Comparison of ENCODE assay signal across 18 mouse cellular contexts in the genomic region with DNA sequence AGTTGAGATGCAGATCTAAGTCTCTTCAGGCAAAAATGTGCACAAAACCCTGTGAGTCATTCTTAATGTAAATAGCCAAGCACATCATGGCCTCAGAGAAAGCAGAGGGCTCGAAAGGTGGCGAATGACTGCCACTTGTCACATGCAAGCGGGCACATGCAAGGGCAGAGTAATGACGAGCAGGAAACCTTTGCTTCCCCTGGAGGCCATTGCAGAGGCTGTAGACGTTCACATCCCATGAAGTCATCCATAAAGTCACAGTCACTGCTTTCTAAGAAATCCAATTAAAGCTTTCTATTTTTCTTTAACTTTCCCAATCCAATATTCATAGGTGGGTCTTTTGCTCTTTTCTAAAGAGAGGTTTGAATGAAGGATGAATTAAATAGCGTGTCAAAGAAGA.
DNase-seq lines count a peak whose midpoint lies in the region; ATAC-seq and TF ChIP-seq lines count a peak whose summit lies in the region.
"Had no signal": no experiment of that assay in that cellular context is flagged by ENCODE, and none has a peak within 500 bp of the region (broad histone marks: within the 10 kb centered on the region; RNA-seq: fewer than 3 reads in every experiment).

No protein-coding gene starts in this region.

- peak overlapping the region; percentile 29; the same call in 1 of the 2 replicates for H3K27ac ChIP-seq in layer of hippocampus, adult 2 months
- H3K27ac ChIP-seq in forebrain, embryonic 16.5 days (ENCODE audit: low read length): peak overlapping the region; percentile 91
- H3K27ac ChIP-seq in hindbrain, embryonic 15.5 days (replicated peaks): peak overlapping the region; percentile 72
- peak overlapping the region; percentile 73 for H3K27ac ChIP-seq in midbrain, embryonic 16.5 days (ENCODE audit: low read length)
- no peak overlapping the region for H3K27ac ChIP-seq in limb, embryonic 10.5 days
- H3K27ac ChIP-seq: embryonic facial prominence, embryonic 10.5 days had no signal

- 0 out of 2 replicates have a peak, but pooled peaks have one; percentile 1 for ATAC-seq in forebrain, embryonic 16.5 days
- ATAC-seq in hindbrain, embryonic 15.5 days (ENCODE audit: low FRiP score, low read depth): peak; percentile 5; the same call in 1 of the 2 replicates
- ATAC-seq in midbrain, embryonic 16.5 days: peak; percentile 38
- ATAC-seq in cerebellum, adult (ENCODE audit: insufficient number of reproducible peaks, low FRiP score, low TSS enrichment): no peak
- ATAC-seq: intestine, postnatal 0 days; liver, postnatal 0 days had no signal

- DNase-seq in layer of hippocampus, adult 2 months (ENCODE audit: low spot score in 2 of 2): no peak
- no peak for DNase-seq in layer of hippocampus, postnatal 36 days
- DNase-seq in limb, embryonic 10.5 days (ENCODE audit: low spot score): no peak
- no peak for DNase-seq in heart, postnatal 25 days (ENCODE audit: low spot score)
- DNase-seq: adrenal gland, postnatal 25 days; cerebellum, adult 2 months; heart, postnatal 4 days; liver, postnatal 0 days; lung, postnatal 10 days; thymus, postnatal 14 days had no signal

- H3K27me3 ChIP-seq in forebrain, embryonic 16.5 days (replicated peaks; ENCODE audit: control insufficient read depth, insufficient read depth, low read length): no peaks in the 10 kb centered on the region
- H3K27me3 ChIP-seq in hindbrain, embryonic 15.5 days: no peaks in the 10 kb centered on the region
- no peaks in the 10 kb centered on the region for H3K27me3 ChIP-seq in midbrain, embryonic 16.5 days (ENCODE audit: control insufficient read depth, insufficient read depth, low read depth, low read length)
- no peaks in the 10 kb centered on the region for H3K27me3 ChIP-seq in limb, embryonic 10.5 days (ENCODE audit: low read depth, poor library complexity, severe bottlenecking)
- H3K27me3 ChIP-seq: megakaryocyte, embryonic 14.5 days had no signal

- no peak overlapping the region for H3K9ac ChIP-seq in forebrain, embryonic 16.5 days (replicated peaks; ENCODE audit: low read depth, low read length)
- no peak overlapping the region for H3K9ac ChIP-seq in hindbrain, embryonic 15.5 days
- H3K9ac ChIP-seq in midbrain, embryonic 16.5 days (ENCODE audit: low read depth, low read length): no peak overlapping the region
- H3K9ac ChIP-seq: liver, postnatal 0 days had no signal

- 36% methylated on average over 6 of the region's 6 CpGs for WGBS in forebrain, embryonic 16.5 days
- 28% methylated on average over 6 of the region's 6 CpGs for WGBS in hindbrain, embryonic 15.5 days
- WGBS in midbrain, embryonic 16.5 days: 31% methylated on average over 6 of the region's 6 CpGs
- 85% methylated on average over 6 of the region's 6 CpGs for WGBS in limb, embryonic 10.5 days

- intact Hi-C loops in heart, postnatal 25 days (cut with DNase I): no loop called here

- H3K4me3 ChIP-seq in layer of hippocampus, adult 2 months: no peak overlapping the region
- H3K4me3 ChIP-seq in forebrain, embryonic 16.5 days (replicated peaks; ENCODE audit: low read length): no peak overlapping the region
- no peak overlapping the region for H3K4me3 ChIP-seq in hindbrain, embryonic 15.5 days
- no peak overlapping the region for H3K4me3 ChIP-seq in midbrain, embryonic 16.5 days (ENCODE audit: low read depth, low read length)
- H3K4me3 ChIP-seq in limb, embryonic 10.5 days: no peak overlapping the region
- H3K4me3 ChIP-seq: embryonic facial prominence, embryonic 10.5 days; megakaryocyte, embryonic 14.5 days; myocyte had no signal

- no peaks in the 10 kb centered on the region for H3K36me3 ChIP-seq in forebrain, embryonic 16.5 days (ENCODE audit: control insufficient read depth, insufficient read depth)
- H3K36me3 ChIP-seq in hindbrain, embryonic 15.5 days: no peaks in the 10 kb centered on the region
- no peaks in the 10 kb centered on the region for H3K36me3 ChIP-seq in midbrain, embryonic 16.5 days (ENCODE audit: control insufficient read depth, insufficient read depth, low read length)
- H3K36me3 ChIP-seq in limb, embryonic 10.5 days: no peaks in the 10 kb centered on the region
- H3K36me3 ChIP-seq: embryonic facial prominence, embryonic 10.5 days had no signal

- peaks cover 22% of the 10 kb centered on the region for H3K4me1 ChIP-seq in forebrain, embryonic 16.5 days (replicated peaks; ENCODE audit: control insufficient read depth, insufficient read depth, low read length)
- peaks cover 31% of the 10 kb centered on the region for H3K4me1 ChIP-seq in hindbrain, embryonic 15.5 days (replicated peaks)
- peaks cover 44% of the 10 kb centered on the region for H3K4me1 ChIP-seq in midbrain, embryonic 16.5 days (ENCODE audit: control insufficient read depth, insufficient read depth, low read length)
- H3K4me1 ChIP-seq in limb, embryonic 10.5 days: no peaks in the 10 kb centered on the region
- H3K4me1 ChIP-seq: embryonic facial prominence, embryonic 10.5 days; megakaryocyte, embryonic 14.5 days had no signal

- H3K4me2 ChIP-seq in forebrain, embryonic 16.5 days (ENCODE audit: low read length): no peak overlapping the region
- H3K4me2 ChIP-seq in hindbrain, embryonic 15.5 days: 0 out of 2 replicates have a peak overlapping the region, but pooled peaks have one; percentile 22
- H3K4me2 ChIP-seq in midbrain, embryonic 16.5 days (ENCODE audit: low read length): no peak overlapping the region

- TF ChIP-seq CTCF in layer of hippocampus, adult 2 months (conservative IDR thresholded peaks at IDR 0.05): no peak

- H3K9me3 ChIP-seq in forebrain, embryonic 16.5 days (ENCODE audit: control insufficient read depth, low read length): no peaks in the 10 kb centered on the region
- no peaks in the 10 kb centered on the region for H3K9me3 ChIP-seq in hindbrain, embryonic 15.5 days
- H3K9me3 ChIP-seq in midbrain, embryonic 16.5 days (replicated peaks; ENCODE audit: control insufficient read depth, low read length, poor library complexity, severe bottlenecking): no peaks in the 10 kb centered on the region
- no peaks in the 10 kb centered on the region for H3K9me3 ChIP-seq in limb, embryonic 10.5 days (replicated peaks)
- H3K9me3 ChIP-seq: embryonic facial prominence, embryonic 10.5 days had no signal
